Mouse (Mus musculus) embryonic stem cell, embryonic (primary cell): Measurements from ENCODE around the gene Cyb5r3.

Experiments
- CTCF ChIA-PET, 4 experiments: fragments of 300-600 bp in 2 of 4; fragments of 350-600 bp in 2 of 4; sonication (Branson Sonifier 250); formaldehyde crosslinking; loops; one replicate each; lab custom pipeline; 2022; ENCODE audit warnings: inconsistent platforms in 2 of 4; lab: Charles Lee
- POLR2A ChIA-PET, 4 experiments: fragments of 300-600 bp in 2 of 4; fragments of 350-600 bp in 2 of 4; sonication (Branson Sonifier 250); formaldehyde crosslinking; loops; one replicate each; lab custom pipeline; 2022; ENCODE audit warnings: antibody characterized with exemption in 4 of 4, inconsistent platforms in 1 of 4; lab: Charles Lee

Gene Cyb5r3

GRCm38 (mm10) chr15:83172492-83173429 is at the start of gene Cyb5r3:
Gene Cyb5r3 (minus strand): TSS chr15:83172592.
- ChIA-PET CTCF (interaction anchor here in 3 of 4 experiments (0.5 to 1.5 kb wide), 11 partner anchors 9 to 1212 kb away, joined by 3 to 7 read pairs (median 3); no protein-coding TSS in a partner anchor), POLR2A (interaction anchor here (0.5 to 30.6 kb wide), 37 partner anchors 10 to 384 kb away, joined by 3 to 611 read pairs (median 4); partner anchors contain the start of gene Poldip3 (in 4 of the 4))

GRCm38 (mm10) chr15:83221721-83222120 is 49.3 kb upstream of the Cyb5r3 start:
- POLR2A ChIA-PET: interaction anchor here in 3 of 4 experiments (1.0 to 10.6 kb wide), 14 partner anchors 8 to 111 kb away, joined by 3 to 114 read pairs (median 4); partner anchors contain the start of genes Poldip3 (in 2 of the 3) and Cyb5r3 (in 1 of the 3)
- CTCF ChIA-PET: interaction anchor here in 2 of 4 experiments (0.6 to 1.2 kb wide), 4 partner anchors 16 to 92 kb away, joined by 3 to 6 read pairs (median 4); no protein-coding TSS in a partner anchor

DNA sequence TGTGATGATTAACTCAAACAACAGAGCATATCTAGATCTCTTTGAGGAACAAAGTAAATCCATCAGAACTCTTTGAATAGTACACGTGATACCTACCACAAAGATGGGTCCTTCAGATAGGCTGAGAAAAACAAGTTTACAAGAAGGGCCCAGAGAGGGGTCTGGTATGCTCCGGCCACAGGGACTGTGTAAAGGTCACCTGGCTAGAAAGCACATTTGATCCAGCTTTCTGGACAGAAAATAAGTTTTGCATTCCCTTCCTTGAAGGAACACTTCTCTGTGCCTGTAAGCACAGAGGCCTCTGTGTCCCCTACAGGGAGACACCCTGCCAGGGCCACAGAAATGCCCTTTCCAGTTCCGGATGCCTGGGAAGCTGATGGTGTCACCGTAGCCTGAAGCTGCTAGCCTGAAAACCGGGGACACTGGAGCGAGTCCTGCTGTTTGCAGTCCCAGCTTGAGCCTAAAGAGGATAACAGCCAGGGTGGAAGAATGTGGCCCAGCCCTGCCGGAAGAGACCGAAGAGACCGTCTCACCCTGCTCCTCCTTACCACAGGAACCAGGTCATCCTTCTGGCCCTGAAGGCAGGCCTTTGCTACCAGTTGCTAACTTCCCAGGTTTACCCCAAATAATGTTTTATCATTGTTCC is 48.1 kb upstream of the Cyb5r3 start:
- ChIA-PET CTCF (interaction anchor here in 1 of 4 experiments (1.5 kb wide), 1 partner anchor 15 kb away, joined by 3 read pairs; no protein-coding TSS in a partner anchor), POLR2A (interaction anchor here in 3 of 4 experiments (0.8 to 10.6 kb wide), 18 partner anchors 8 to 169 kb away, joined by 3 to 114 read pairs (median 4); partner anchors contain the start of gene Poldip3 (in 2 of the 3))

DNA sequence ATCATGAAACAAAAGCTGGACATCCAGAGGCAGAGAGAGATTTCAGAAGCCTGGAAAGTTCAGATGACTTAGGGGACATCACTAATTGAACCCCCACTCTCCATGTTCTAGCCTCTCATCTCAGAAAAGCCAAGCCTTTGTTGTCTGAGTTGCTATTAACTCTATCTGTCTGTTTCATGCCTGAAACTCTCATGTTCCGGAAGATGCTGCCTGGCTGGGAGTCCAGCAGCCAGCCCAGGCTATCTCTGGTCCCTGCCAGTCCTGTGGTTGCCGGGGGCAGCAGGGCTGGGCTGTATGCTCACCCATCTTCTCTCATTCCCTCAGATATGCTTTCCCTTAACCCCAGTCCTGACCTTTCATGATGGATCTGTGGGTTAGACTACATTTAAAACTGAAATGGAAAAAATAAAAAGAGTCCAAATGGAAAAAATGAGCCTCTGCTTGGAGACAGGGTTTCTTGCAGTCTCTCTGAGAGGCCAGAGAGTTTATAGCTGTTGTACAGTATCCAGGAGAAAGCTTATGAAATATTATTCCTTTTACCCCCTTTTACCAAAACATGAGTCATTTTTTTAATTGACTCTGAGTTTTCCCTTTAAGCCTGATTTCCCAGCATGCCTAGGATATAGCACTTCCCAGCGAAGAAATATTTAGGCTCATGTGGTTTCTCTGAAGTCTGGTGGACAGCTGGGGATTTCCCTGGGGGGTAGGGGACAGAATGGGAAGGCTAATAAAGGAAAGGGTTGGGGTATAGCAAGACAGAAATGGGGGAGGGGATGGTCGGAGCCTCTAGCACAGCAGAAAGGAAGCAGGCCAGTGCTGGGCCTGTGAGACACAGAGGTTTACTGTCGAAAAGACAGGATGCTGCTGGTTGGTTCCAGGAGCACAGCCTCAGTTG is 43.2 kb upstream of the Cyb5r3 start:
- ChIA-PET POLR2A (interaction anchor here in 3 of 4 experiments (0.6 to 0.9 kb wide), 3 partner anchors 13 to 1545 kb away, joined by 3 read pairs; partner anchors contain the start of gene Tcf20 (in 1 of the 3)), CTCF (interaction anchor here in 3 of 4 experiments (0.6 to 1.0 kb wide), 3 partner anchors 10 to 268 kb away, joined by 3 to 4 read pairs (median 4); no protein-coding TSS in a partner anchor)

GRCm38 (mm10) chr15:83210229-83210628 is 37.8 kb upstream of the Cyb5r3 start:
- CTCF ChIA-PET: interaction anchor here in 3 of 4 experiments (0.6 to 2.9 kb wide), 18 partner anchors 13 to 290 kb away, joined by 3 to 14 read pairs (median 4); no protein-coding TSS in a partner anchor
- POLR2A ChIA-PET: interaction anchor here in 3 of 4 experiments (0.7 to 3.0 kb wide), 16 partner anchors 13 to 958 kb away, joined by 3 to 15 read pairs (median 4); partner anchors contain the start of genes A4galt (in 3 of the 3), Poldip3 (in 2 of the 3) and 1500009C09Rik (in 1 of the 3)

DNA sequence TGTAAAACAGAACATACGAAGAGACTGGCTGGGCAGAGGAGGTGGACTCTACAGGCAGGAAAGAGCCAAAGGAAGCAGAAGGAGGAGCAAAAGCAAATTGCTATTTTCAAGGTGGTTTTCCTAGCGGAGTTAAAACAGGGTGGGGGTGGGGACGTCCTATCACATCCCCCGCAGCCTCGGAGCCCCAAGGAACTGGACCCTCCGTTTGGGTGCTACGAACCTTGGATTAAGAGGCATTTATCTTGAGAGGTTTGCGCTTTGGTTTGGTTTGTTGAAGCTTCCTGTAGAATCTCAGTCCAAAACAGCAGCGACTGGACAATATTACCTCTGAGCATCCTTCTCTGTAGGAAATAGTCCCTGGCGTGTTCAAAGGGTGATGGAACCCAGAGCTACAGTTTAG is 37.3 kb upstream of the Cyb5r3 start:
- POLR2A ChIA-PET: interaction anchor here in 3 of 4 experiments (0.7 to 3.0 kb wide), 17 partner anchors 14 to 309 kb away, joined by 3 to 15 read pairs (median 4); partner anchors contain the start of genes A4galt (in 3 of the 3) and Poldip3 (in 2 of the 3)
- CTCF ChIA-PET: interaction anchor here in 3 of 4 experiments (0.9 to 2.9 kb wide), 20 partner anchors 14 to 291 kb away, joined by 3 to 14 read pairs (median 4); no protein-coding TSS in a partner anchor

DNA sequence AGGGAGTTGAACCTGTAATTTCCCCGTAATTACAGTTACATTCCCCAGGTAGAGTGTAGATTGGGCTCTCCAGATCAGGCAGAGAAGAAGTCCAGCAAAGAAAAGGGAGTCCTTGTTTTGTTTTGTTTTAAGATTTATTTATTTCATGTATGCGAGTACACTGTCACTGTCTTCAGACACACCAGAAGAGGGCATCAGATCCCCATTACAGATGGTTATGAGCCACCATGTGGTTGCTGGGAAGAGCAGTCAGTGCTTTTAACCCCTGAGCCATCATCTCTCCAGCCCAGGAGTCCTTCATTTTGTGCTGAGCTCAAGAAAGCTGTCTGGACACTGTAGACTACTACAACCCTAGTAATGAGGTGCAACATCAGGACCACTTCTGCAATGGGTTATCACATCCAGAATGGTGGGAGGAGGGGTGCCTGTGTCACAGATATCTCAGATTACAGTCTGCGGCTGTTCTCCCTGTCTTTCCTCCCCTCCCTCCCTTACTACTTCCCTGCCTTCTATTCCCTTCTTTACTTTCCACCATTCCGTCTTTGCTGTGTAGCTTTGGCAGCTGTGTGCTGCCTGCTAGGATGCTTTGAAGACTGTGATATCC is 36.8 kb upstream of the Cyb5r3 start:
- ChIA-PET CTCF (interaction anchor here in 3 of 4 experiments (0.6 to 2.9 kb wide), 16 partner anchors 15 to 323 kb away, joined by 3 to 14 read pairs (median 4); no protein-coding TSS in a partner anchor), POLR2A (interaction anchor here in 3 of 4 experiments (0.7 to 7.8 kb wide), 17 partner anchors 10 to 310 kb away, joined by 3 to 151 read pairs (median 6); partner anchors contain the start of gene Poldip3 (in 2 of the 3))

GRCm38 (mm10) chr15:83204731-83205451 is 32.5 kb upstream of the Cyb5r3 start:
- CTCF ChIA-PET: interaction anchor here (0.5 to 2.3 kb wide), 44 partner anchors 11 to 1064 kb away, joined by 3 to 18 read pairs (median 3); partner anchors contain the start of gene Poldip3 (in 1 of the 4)
- POLR2A ChIA-PET: interaction anchor here (0.5 to 7.8 kb wide), 43 partner anchors 14 to 951 kb away, joined by 3 to 151 read pairs (median 4); partner anchors contain the start of genes Poldip3 (in 4 of the 4), Cyb5r3 (in 2 of the 4) and A4galt (in 1 of the 4)

DNA sequence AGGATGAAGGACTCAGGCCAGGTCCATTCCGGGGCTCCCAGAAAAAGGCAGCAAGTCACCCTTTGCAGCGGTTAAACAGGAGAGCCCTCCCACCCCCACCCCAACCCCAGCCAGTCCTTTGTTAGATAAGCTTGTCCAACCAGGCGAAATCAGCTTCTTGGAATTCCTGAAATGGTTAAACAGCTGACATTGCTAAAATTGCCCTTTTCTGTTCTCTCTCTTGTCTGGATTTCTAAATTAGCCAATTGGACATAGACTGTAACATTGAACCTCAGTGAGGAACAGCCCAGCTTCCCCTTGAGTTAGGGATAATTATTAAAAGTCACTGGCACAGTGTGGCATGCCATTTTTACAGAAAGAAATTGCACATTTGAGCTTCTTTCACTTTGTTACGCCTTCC is 30.0 kb upstream of the Cyb5r3 start:
- POLR2A ChIA-PET: interaction anchor here (0.5 to 7.8 kb wide), 90 partner anchors 9 to 1723 kb away, joined by 3 to 151 read pairs (median 4); partner anchors contain the start of genes Poldip3 (in 4 of the 4), Cyb5r3 (in 3 of the 4), A4galt (in 2 of the 4) and Serhl (in 1 of the 4)
- CTCF ChIA-PET: interaction anchor here in 2 of 4 experiments (0.5 to 1.1 kb wide), 4 partner anchors 53 to 167 kb away, joined by 3 to 8 read pairs (median 4); partner anchors contain the start of gene Poldip3 (in 1 of the 2)

DNA sequence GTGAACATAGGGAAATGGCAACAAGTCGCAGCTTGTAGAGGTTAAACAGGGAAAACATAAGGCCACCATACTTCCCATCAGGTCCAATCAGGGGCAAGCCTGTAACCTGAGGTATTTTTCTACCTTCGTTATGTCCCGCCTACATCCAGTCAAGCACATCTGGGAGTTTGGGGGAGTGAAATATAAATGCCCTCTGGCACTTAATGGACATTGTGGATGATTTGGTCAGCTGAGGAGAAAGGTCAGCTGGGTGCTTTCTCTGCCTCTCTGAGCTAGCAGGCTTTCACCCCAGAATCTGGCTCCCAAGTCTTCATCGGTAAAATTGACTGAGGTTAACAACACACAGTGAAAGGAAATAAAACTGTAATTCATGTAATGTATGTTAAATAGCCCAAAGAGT is 21.0 kb upstream of the Cyb5r3 start:
- ChIA-PET POLR2A (interaction anchor here in 2 of 4 experiments (0.7 to 2.7 kb wide), 4 partner anchors 8 to 44 kb away, joined by 3 to 18 read pairs (median 9); partner anchors contain the start of gene Poldip3 (in 2 of the 2)), CTCF (no interaction called here)

DNA sequence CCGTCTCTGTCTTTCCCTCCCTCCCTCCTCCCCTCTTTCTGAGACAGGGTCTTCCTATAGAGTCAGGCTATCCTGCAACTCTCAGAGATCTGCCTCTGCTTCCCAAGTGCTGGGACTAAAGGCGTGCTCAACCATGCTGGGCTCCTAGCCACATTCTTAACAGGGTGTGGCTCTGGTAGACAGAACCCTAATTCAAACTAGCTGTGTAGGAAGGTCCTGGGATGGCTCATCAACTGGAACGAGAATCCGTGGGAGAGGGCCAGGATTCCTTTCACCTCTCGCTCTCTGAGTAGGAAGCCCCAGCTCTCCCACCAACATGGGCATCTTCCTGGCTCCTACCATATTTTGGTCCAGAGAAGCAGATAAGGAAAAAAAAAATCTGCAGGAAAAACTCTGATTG is 10.0 kb upstream of the Cyb5r3 start:
- POLR2A ChIA-PET: interaction anchor here (0.6 to 30.6 kb wide), 35 partner anchors 8 to 162 kb away, joined by 3 to 611 read pairs (median 4); partner anchors contain the start of genes Poldip3 (in 4 of the 4), Cyb5r3 (in 2 of the 4) and A4galt (in 1 of the 4)
- CTCF ChIA-PET: interaction anchor here in 2 of 4 experiments (0.6 to 1.8 kb wide), 6 partner anchors 10 to 123 kb away, joined by 3 to 6 read pairs (median 4); partner anchors contain the start of gene Cyb5r3 (in 2 of the 2)

GRCm38 (mm10) chr15:83181800-83182330 is 9.5 kb upstream of the Cyb5r3 start:
- ChIA-PET POLR2A (interaction anchor here (0.6 to 30.6 kb wide), 30 partner anchors 8 to 967 kb away, joined by 3 to 611 read pairs (median 5); partner anchors contain the start of genes Poldip3 (in 4 of the 4), Cyb5r3 (in 2 of the 4) and A4galt (in 1 of the 4)), CTCF (interaction anchor here in 3 of 4 experiments (0.6 to 1.8 kb wide), 7 partner anchors 9 to 152 kb away, joined by 3 to 6 read pairs (median 3); partner anchors contain the start of gene Cyb5r3 (in 2 of the 3))

GRCm38 (mm10) chr15:83180004-83180403 is 7.6 kb upstream of the Cyb5r3 start:
- ChIA-PET POLR2A (interaction anchor here (0.7 to 30.6 kb wide), 20 partner anchors 8 to 172 kb away, joined by 3 to 611 read pairs (median 3); partner anchors contain the start of gene Poldip3 (in 4 of the 4)), CTCF (interaction anchor here in 1 of 4 experiments (0.6 to 0.7 kb wide), 4 partner anchors 25 to 874 kb away, joined by 3 read pairs; partner anchors contain the start of gene Poldip3)

GRCm38 (mm10) chr15:83176653-83177052 is 4.3 kb upstream of the Cyb5r3 start:
- POLR2A ChIA-PET: interaction anchor here in 3 of 4 experiments (0.8 to 30.6 kb wide), 11 partner anchors 9 to 75 kb away, joined by 3 to 611 read pairs (median 5); partner anchors contain the start of genes Poldip3 (in 3 of the 3) and A4galt (in 1 of the 3)
- CTCF ChIA-PET: interaction anchor here in 1 of 4 experiments (1.2 kb wide), 1 partner anchor 29 kb away, joined by 3 read pairs; no protein-coding TSS in a partner anchor
